Mouse (Mus musculus): ENCODE measurements around the gene Rgs7. TPM values are rescaled to one million over a fixed set of nuclear protein-coding genes. Genes with fewer than 3 reads are reported as not detected.

Gene Rgs7
- 0.04 and 0.05 TPM in 2 replicates for polyA plus RNA-seq (2012; rRNA removed)

DNA sequence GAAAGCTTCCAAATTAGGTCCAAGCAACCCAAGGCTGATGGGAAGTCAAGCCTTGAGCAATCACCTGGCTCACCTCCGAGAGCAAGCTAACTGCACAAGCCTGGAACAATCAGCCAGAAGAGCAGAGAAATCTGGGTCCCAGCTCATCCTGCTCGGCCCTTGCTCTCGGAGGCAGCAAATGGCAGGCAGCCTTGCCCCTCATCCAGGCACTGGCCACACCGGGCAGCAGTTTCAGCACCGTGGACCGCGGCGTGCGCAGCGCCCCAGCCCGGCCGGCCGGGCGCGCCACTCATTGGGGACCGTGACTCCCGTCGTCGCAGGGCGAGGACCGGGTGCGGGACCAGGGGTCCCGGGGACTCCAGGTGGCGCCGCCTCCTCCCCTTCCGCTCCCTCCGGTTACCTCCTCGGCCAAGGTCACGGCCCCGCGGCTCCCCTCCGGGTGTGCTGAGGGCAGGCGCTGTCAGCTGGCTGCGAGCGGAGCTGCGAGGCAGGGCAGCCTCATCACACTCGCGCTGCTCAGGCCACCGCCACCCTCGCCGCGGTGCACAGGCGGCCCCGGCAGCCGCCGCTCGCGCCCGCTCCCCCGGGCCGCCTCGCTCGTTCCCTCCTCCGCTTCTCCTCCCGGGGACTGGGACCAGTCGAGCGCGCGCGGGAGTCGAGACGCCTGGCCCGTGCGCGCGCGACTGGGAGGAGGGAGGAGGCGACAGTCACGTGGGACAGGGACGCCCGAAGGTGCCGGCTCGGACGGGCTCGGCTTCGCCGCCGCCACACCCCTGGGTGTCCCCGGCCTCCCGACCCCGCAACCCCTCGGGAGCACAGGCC is at the start of gene Rgs7:
Gene Rgs7, minus strand, starts transcription at position 640 of the 822 bp plus-strand sequence.
- Histone ChIP-seq H3K27ac (ENCODE audit: insufficient read depth, low read depth, low read length) (no peak within 1 kb of the TSS), H3K36me3 (ENCODE audit: control insufficient read depth, insufficient read depth, low read length) (no peaks in the 10 kb centered on the region), H3K4me3 (ENCODE audit: low read depth, low read length) (peak within 1 kb of the TSS; percentile 60), H3K27me3 (ENCODE audit: control insufficient read depth, insufficient read depth, low read length) (peaks cover 8% of the 10 kb centered on the region; the same call in 1 of the 2 replicates), H3K4me1 (ENCODE audit: control insufficient read depth, insufficient read depth, insufficient read length, low read length) (peaks cover 2% of the 10 kb centered on the region)
- TF ChIP-seq CTCF (IDR thresholded peaks at IDR 0.05; ENCODE audit: extremely low read depth, insufficient read length, insufficient replicate concordance, low read depth, low read length) (no peak), POLR2A (IDR thresholded peaks at IDR 0.05; ENCODE audit: low read depth, low read length) (no peak)
- under 1% methylated on average over 80 of the region's 82 CpGs for WGBS

DNA sequence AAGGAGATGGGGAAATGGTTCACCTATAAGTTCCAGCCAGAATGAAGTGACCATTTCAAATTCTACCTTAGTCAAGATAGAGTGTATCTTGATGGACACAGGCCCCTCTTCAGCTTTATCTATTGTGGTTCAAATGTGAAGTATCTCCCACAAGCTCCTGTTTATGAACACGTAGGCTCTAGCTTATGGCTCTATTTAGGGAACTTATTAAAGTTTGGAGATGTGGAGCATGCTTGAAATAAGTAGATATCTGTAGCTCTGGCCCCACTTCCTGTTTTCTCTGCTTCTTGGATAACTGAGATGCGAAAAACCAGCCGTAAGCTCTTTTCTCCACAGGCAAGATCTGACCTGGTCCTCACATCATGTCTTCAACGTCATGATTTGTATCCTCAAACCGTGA is 48.4 kb upstream of the Rgs7 start:
- Histone ChIP-seq H3K27ac (ENCODE audit: insufficient read depth, low read depth, low read length) (no peak overlapping the region), H3K4me3 (ENCODE audit: low read depth, low read length) (no peak overlapping the region), H3K36me3 (ENCODE audit: control insufficient read depth, insufficient read depth, low read length) (no peaks in the 10 kb centered on the region), H3K4me1 (ENCODE audit: control insufficient read depth, insufficient read depth, insufficient read length, low read length) (no peaks in the 10 kb centered on the region), H3K27me3 (ENCODE audit: control insufficient read depth, insufficient read depth, low read length) (no peaks in the 10 kb centered on the region)
- no peak for TF ChIP-seq CTCF (IDR thresholded peaks at IDR 0.05; ENCODE audit: extremely low read depth, insufficient read length, insufficient replicate concordance, low read depth, low read length)
- no peak for TF ChIP-seq POLR2A (IDR thresholded peaks at IDR 0.05; ENCODE audit: low read depth, low read length)
- WGBS, result 86% methylated on average over 5 of the region's 5 CpGs

DNA sequence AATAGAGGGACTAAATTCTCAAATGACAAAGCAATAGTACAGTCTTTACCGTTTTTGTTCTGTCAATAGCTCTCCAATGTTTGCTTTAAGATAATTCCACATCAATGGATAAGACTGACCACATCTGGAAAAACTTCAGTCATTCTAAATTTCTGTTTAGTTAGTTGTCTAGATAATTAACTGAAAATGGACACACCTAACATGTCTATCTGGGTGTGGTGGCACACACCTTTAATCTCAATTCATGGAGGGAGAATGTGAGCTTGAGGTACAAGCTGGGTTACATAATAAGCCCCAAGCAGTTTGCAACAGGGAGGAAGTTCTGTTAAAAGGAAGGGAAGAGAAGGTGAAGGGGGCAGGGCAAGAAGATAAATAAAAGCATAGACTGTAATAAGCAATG is 45.0 kb upstream of the Rgs7 start:
- TF ChIP-seq POLR2A (IDR thresholded peaks at IDR 0.05; ENCODE audit: low read depth, low read length), result no peak
- TF ChIP-seq CTCF (IDR thresholded peaks at IDR 0.05; ENCODE audit: extremely low read depth, insufficient read length, insufficient replicate concordance, low read depth, low read length), result no peak
- WGBS, result 16% methylated on average over 1 of the region's 1 CpGs
- H3K36me3 ChIP-seq (ENCODE audit: control insufficient read depth, insufficient read depth, low read length), result no peaks in the 10 kb centered on the region
- no peak overlapping the region for H3K27ac ChIP-seq (ENCODE audit: insufficient read depth, low read depth, low read length)
- H3K27me3 ChIP-seq (ENCODE audit: control insufficient read depth, insufficient read depth, low read length), result no peaks in the 10 kb centered on the region
- no peak overlapping the region for H3K4me3 ChIP-seq (ENCODE audit: low read depth, low read length)
- no peaks in the 10 kb centered on the region for H3K4me1 ChIP-seq (ENCODE audit: control insufficient read depth, insufficient read depth, insufficient read length, low read length)

GRCm38 (mm10) chr1:175529858-175530257 is 37.6 kb upstream of the Rgs7 start:
- 56% methylated on average over 1 of the region's 1 CpGs for WGBS
- H3K27me3 ChIP-seq (ENCODE audit: control insufficient read depth, insufficient read depth, low read length), result no peaks in the 10 kb centered on the region

GRCm38 (mm10) chr1:175524626-175525294 is 32.5 kb upstream of the Rgs7 start:
- Histone ChIP-seq H3K4me1 (ENCODE audit: control insufficient read depth, insufficient read depth, insufficient read length, low read length) (no peaks in the 10 kb centered on the region), H3K27ac (ENCODE audit: insufficient read depth, low read depth, low read length) (no peak overlapping the region), H3K36me3 (ENCODE audit: control insufficient read depth, insufficient read depth, low read length) (no peaks in the 10 kb centered on the region), H3K27me3 (ENCODE audit: control insufficient read depth, insufficient read depth, low read length) (no peaks in the 10 kb centered on the region), H3K4me3 (ENCODE audit: low read depth, low read length) (no peak overlapping the region)
- TF ChIP-seq POLR2A (IDR thresholded peaks at IDR 0.05; ENCODE audit: low read depth, low read length) (no peak), CTCF (IDR thresholded peaks at IDR 0.05; ENCODE audit: extremely low read depth, insufficient read length, insufficient replicate concordance, low read depth, low read length) (no peak)
- 71% methylated on average over 3 of the region's 3 CpGs for WGBS

More at GRCm38 (mm10) chr1:175529858-175530257, 37.6 kb upstream of the Rgs7 start:
- H3K36me3 ChIP-seq (ENCODE audit: control insufficient read depth, insufficient read depth, low read length), result no peaks in the 10 kb centered on the region
- no peak overlapping the region for H3K27ac ChIP-seq (ENCODE audit: insufficient read depth, low read depth, low read length)
- no peaks in the 10 kb centered on the region for H3K4me1 ChIP-seq (ENCODE audit: control insufficient read depth, insufficient read depth, insufficient read length, low read length)
- no peak overlapping the region for H3K4me3 ChIP-seq (ENCODE audit: low read depth, low read length)
- TF ChIP-seq POLR2A (IDR thresholded peaks at IDR 0.05; ENCODE audit: low read depth, low read length), result no peak
- no peak for TF ChIP-seq CTCF (IDR thresholded peaks at IDR 0.05; ENCODE audit: extremely low read depth, insufficient read length, insufficient replicate concordance, low read depth, low read length)

- Histone ChIP-seq H3K4me1 (ENCODE audit: control insufficient read depth, insufficient read depth, insufficient read length, low read length) (no peaks in the 10 kb centered on the region), H3K36me3 (ENCODE audit: control insufficient read depth, insufficient read depth, low read length) (no peaks in the 10 kb centered on the region), H3K27me3 (ENCODE audit: control insufficient read depth, insufficient read depth, low read length) (no peaks in the 10 kb centered on the region), H3K27ac (ENCODE audit: insufficient read depth, low read depth, low read length) (no peak overlapping the region), H3K4me3 (ENCODE audit: low read depth, low read length) (no peak overlapping the region)
- TF ChIP-seq CTCF (IDR thresholded peaks at IDR 0.05; ENCODE audit: extremely low read depth, insufficient read length, insufficient replicate concordance, low read depth, low read length) (no peak), POLR2A (IDR thresholded peaks at IDR 0.05; ENCODE audit: low read depth, low read length) (no peak)
- WGBS, result 31% methylated on average over 2 of the region's 2 CpGs
Observed at GRCm38 (mm10) chr1:175523572-175523971, 31.3 kb upstream of the Rgs7 start.

DNA sequence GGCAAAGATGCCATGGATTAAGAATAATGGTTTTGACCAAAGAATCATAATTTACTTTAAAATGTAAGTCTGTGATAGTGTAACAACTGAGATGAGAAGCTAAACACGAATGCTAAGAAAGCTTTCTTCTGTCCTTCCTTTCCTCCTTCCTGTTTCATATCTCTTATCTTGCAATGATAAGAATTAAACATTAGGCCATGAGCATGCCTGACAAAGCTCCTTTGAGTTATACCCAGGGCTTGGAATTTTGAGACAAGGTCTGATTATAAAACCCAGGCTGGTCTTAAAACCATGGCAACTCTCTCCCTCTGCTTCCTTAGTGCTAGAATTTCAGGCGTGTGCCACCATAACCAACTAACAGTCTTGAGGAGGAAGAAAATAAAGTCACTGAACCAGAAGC is 22.2 kb upstream of the Rgs7 start:
- Histone ChIP-seq H3K36me3 (ENCODE audit: control insufficient read depth, insufficient read depth, low read length) (no peaks in the 10 kb centered on the region), H3K27me3 (ENCODE audit: control insufficient read depth, insufficient read depth, low read length) (no peaks in the 10 kb centered on the region), H3K27ac (ENCODE audit: insufficient read depth, low read depth, low read length) (no peak overlapping the region), H3K4me1 (ENCODE audit: control insufficient read depth, insufficient read depth, insufficient read length, low read length) (peaks cover 2% of the 10 kb centered on the region; the same call in 1 of the 2 replicates), H3K4me3 (ENCODE audit: low read depth, low read length) (no peak overlapping the region)
- TF ChIP-seq POLR2A (IDR thresholded peaks at IDR 0.05; ENCODE audit: low read depth, low read length) (no peak), CTCF (IDR thresholded peaks at IDR 0.05; ENCODE audit: extremely low read depth, insufficient read length, insufficient replicate concordance, low read depth, low read length) (no peak)
- 16% methylated on average over 2 of the region's 2 CpGs for WGBS
